Mouse (Mus musculus): ENCODE measurements around the gene Mlh3. TPM values are rescaled to one million over a fixed set of nuclear protein-coding genes. Genes with fewer than 3 reads are reported as not detected.
A peak's percentile ranks its signal among the peaks of the same experiment; 100 is the strongest.

Mlh3 gene
- polyA plus RNA-seq, 1 experiment from 2014 or later: 9.5 TPM

DNA sequence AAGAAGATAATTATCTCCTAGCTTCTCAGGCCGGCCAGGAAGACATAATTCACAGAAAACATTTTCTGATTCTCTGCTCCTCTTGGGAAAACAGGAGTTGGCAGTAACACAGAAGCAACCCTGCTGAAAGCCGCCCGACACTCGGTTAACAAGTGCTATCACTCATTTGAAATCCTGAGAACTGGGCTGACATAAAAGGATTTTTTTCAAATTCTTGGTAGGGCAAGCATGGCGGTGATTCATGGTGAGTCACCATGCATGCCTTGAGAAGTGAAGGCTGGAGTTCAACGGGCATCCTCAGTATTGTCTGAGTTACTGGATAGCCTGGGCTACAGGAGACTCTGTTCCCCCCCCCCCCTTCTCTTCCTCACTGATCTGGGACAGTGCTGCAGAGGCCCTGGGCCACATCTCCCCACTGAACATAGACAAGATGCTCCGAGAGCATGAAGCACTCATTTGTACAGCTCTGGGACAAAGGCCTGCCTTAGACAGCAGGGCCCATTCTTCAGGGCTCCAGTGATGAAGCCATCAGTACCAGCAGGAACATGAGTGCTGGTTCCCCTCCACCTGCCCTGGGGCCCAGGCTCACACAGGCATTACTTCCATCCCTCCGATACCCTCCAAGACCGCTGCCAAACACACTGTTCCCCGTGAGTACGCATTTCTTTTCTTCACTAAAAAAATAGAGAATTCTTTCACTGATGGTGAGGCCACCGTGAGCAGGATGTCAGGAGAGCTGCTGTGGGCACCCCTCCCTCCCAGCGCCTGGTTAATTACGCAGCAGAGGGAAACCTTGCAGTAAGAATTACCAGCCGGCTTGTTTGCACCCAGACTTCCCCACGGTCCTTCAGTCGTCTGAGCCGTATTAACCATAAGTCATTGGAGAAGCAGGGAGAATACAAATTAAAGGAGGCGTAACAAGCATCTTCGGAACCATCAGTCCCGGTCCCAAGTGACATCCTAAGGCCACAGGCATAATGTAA lies 36.7 kb downstream of the Mlh3 start:
- H3K4me3 ChIP-seq (ENCODE audit: low read depth, low read length): no peak overlapping the region
- no peak for DNase-seq (ENCODE audit: low spot score)
- H3K9ac ChIP-seq (ENCODE audit: low read length): no peak overlapping the region
- ATAC-seq (ENCODE audit: insufficient number of reproducible peaks, low FRiP score, low TSS enrichment, low read depth): no peak
- peaks cover 10% of the 10 kb centered on the region; the same call in 1 of the 2 replicates for H3K4me1 ChIP-seq (ENCODE audit: control insufficient read depth, insufficient read depth, low read length)
- H3K9me3 ChIP-seq (ENCODE audit: control insufficient read depth, low read length): no peaks in the 10 kb centered on the region
- 79% methylated on average over 21 of the region's 21 CpGs for WGBS
- H3K27me3 ChIP-seq (ENCODE audit: control insufficient read depth, insufficient read depth, low read length): no peaks in the 10 kb centered on the region
- H3K4me2 ChIP-seq (ENCODE audit: low read depth, severe bottlenecking): no peak overlapping the region
- H3K27ac ChIP-seq (replicated peaks; ENCODE audit: low read depth, low read length): no peak overlapping the region
- H3K36me3 ChIP-seq (ENCODE audit: control insufficient read depth, insufficient read depth, low read length): no peaks in the 10 kb centered on the region

- 69% methylated on average over 15 of the region's 15 CpGs for WGBS
- no peaks in the 10 kb centered on the region for H3K9me3 ChIP-seq (ENCODE audit: control insufficient read depth, low read length)
- H3K4me2 ChIP-seq (ENCODE audit: low read depth, severe bottlenecking): no peak overlapping the region
- peaks cover 9% of the 10 kb centered on the region for H3K4me1 ChIP-seq (ENCODE audit: control insufficient read depth, insufficient read depth, low read length)
- H3K9ac ChIP-seq (ENCODE audit: low read length): no peak overlapping the region
- H3K27ac ChIP-seq (replicated peaks; ENCODE audit: low read depth, low read length): no peak overlapping the region
- ATAC-seq (ENCODE audit: insufficient number of reproducible peaks, low FRiP score, low TSS enrichment, low read depth) (no peak), DNase-seq (ENCODE audit: low spot score) (no peak)
- H3K27me3 ChIP-seq (ENCODE audit: control insufficient read depth, insufficient read depth, low read length): no peaks in the 10 kb centered on the region
- peaks cover 8% of the 10 kb centered on the region; the same call in 1 of the 2 replicates for H3K36me3 ChIP-seq (ENCODE audit: control insufficient read depth, insufficient read depth, low read length)
- no peak overlapping the region for H3K4me3 ChIP-seq (ENCODE audit: low read depth, low read length)
These were observed 42.4 kb downstream of the Mlh3 start for GRCm38 (mm10) chr12:85227876-85228599.

GRCm38 (mm10) chr12:85227227-85227626 lies 43.2 kb downstream of the Mlh3 start:
- 36% methylated on average over 7 of the region's 7 CpGs for WGBS
- H3K4me1 ChIP-seq (ENCODE audit: control insufficient read depth, insufficient read depth, low read length): peaks cover 9% of the 10 kb centered on the region
- H3K36me3 ChIP-seq (ENCODE audit: control insufficient read depth, insufficient read depth, low read length): peaks cover 9% of the 10 kb centered on the region; the same call in 1 of the 2 replicates
- no peak overlapping the region for H3K9ac ChIP-seq (ENCODE audit: low read length)
- no peak overlapping the region for H3K4me2 ChIP-seq (ENCODE audit: low read depth, severe bottlenecking)
- no peaks in the 10 kb centered on the region for H3K9me3 ChIP-seq (ENCODE audit: control insufficient read depth, low read length)
- no peaks in the 10 kb centered on the region for H3K27me3 ChIP-seq (ENCODE audit: control insufficient read depth, insufficient read depth, low read length)
- ATAC-seq (ENCODE audit: insufficient number of reproducible peaks, low FRiP score, low TSS enrichment, low read depth) (peak; percentile 68; the same call in 1 of the 2 replicates), DNase-seq (ENCODE audit: low spot score) (peak; percentile 49)
- no peak overlapping the region for H3K4me3 ChIP-seq (ENCODE audit: low read depth, low read length)
- H3K27ac ChIP-seq (replicated peaks; ENCODE audit: low read depth, low read length): no peak overlapping the region

DNA sequence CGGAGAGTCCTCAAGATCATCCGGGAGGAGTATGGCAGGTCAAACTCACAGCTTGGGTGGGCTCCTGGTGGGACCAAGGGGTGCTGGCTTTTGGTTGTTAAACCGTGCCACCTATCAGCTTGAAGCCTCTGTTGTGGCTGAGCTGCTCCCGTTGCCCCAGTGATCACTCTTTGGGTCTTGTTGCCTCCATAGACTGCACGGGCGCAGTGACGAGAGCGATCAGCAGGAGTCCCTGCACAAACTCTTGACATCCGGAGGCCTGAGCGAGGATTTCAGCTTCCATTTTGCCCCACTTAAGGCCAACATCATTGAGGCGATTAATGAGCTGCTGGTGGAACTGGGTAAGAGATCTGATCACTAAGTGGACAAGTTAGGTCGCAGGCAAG lies 50.5 kb downstream of the Mlh3 start:
- H3K9ac ChIP-seq (ENCODE audit: low read length): peak overlapping the region; percentile 32
- DNase-seq (ENCODE audit: low spot score) (no peak), ATAC-seq (ENCODE audit: insufficient number of reproducible peaks, low FRiP score, low TSS enrichment, low read depth) (no peak)
- H3K4me3 ChIP-seq (ENCODE audit: low read depth, low read length): peak overlapping the region; percentile 69
- H3K4me2 ChIP-seq (ENCODE audit: low read depth, severe bottlenecking): peak overlapping the region; percentile 76
- peaks cover 9% of the 10 kb centered on the region for H3K4me1 ChIP-seq (ENCODE audit: control insufficient read depth, insufficient read depth, low read length)
- H3K27me3 ChIP-seq (ENCODE audit: control insufficient read depth, insufficient read depth, low read length): no peaks in the 10 kb centered on the region
- H3K27ac ChIP-seq (replicated peaks; ENCODE audit: low read depth, low read length): no peak overlapping the region
- 5% methylated on average over 12 of the region's 12 CpGs for WGBS
- peaks cover 6% of the 10 kb centered on the region; the same call in 1 of the 2 replicates for H3K36me3 ChIP-seq (ENCODE audit: control insufficient read depth, insufficient read depth, low read length)
- H3K9me3 ChIP-seq (ENCODE audit: control insufficient read depth, low read length): no peaks in the 10 kb centered on the region

- Histone ChIP-seq H3K9me3 (ENCODE audit: control insufficient read depth, low read length) (no peaks in the 10 kb centered on the region), H3K4me3 (ENCODE audit: low read depth, low read length) (peak within 1 kb of the TSS; percentile 69)
- peak; percentile 99 for ATAC-seq (ENCODE audit: insufficient number of reproducible peaks, low FRiP score, low TSS enrichment, low read depth)
These were observed 51.0 kb downstream of the Mlh3 start, which contains the start of gene Eif2b2 for GRCm38 (mm10) chr12:85219236-85219904. TSS of gene Eif2b2 (plus strand) at chr12:85219481.

GRCm38 (mm10) chr12:85217733-85218310 lies 52.6 kb downstream of the Mlh3 start:
- no peaks in the 10 kb centered on the region for H3K27me3 ChIP-seq (ENCODE audit: control insufficient read depth, insufficient read depth, low read length)
- H3K9me3 ChIP-seq (ENCODE audit: control insufficient read depth, low read length): no peaks in the 10 kb centered on the region
- WGBS: 87% methylated on average over 2 of the region's 2 CpGs
- no peak overlapping the region for H3K9ac ChIP-seq (ENCODE audit: low read length)
- no peak overlapping the region for H3K4me3 ChIP-seq (ENCODE audit: low read depth, low read length)
- H3K4me1 ChIP-seq (ENCODE audit: control insufficient read depth, insufficient read depth, low read length): peaks cover 9% of the 10 kb centered on the region
- H3K36me3 ChIP-seq (ENCODE audit: control insufficient read depth, insufficient read depth, low read length): peaks cover 2% of the 10 kb centered on the region; the same call in 1 of the 2 replicates
- H3K4me2 ChIP-seq (ENCODE audit: low read depth, severe bottlenecking): no peak overlapping the region
- H3K27ac ChIP-seq (replicated peaks; ENCODE audit: low read depth, low read length): no peak overlapping the region
- no peak for ATAC-seq (ENCODE audit: insufficient number of reproducible peaks, low FRiP score, low TSS enrichment, low read depth)
- DNase-seq (ENCODE audit: low spot score): no peak

More at GRCm38 (mm10) chr12:85219236-85219904, 51.0 kb downstream of the Mlh3 start, which contains the start of gene Eif2b2:
- H3K9ac ChIP-seq (ENCODE audit: low read length): peak within 1 kb of the TSS; percentile 49
- no peaks in the 10 kb centered on the region for H3K27me3 ChIP-seq (ENCODE audit: control insufficient read depth, insufficient read depth, low read length)
- peak within 1 kb of the TSS; percentile 76 for H3K4me2 ChIP-seq (ENCODE audit: low read depth, severe bottlenecking)
- H3K4me1 ChIP-seq (ENCODE audit: control insufficient read depth, insufficient read depth, low read length): peaks cover 9% of the 10 kb centered on the region
- DNase-seq (ENCODE audit: low spot score): peak; percentile 98
- H3K36me3 ChIP-seq (ENCODE audit: control insufficient read depth, insufficient read depth, low read length): peaks cover 6% of the 10 kb centered on the region; the same call in 1 of the 2 replicates
- no peak within 1 kb of the TSS for H3K27ac ChIP-seq (replicated peaks; ENCODE audit: low read depth, low read length)
- WGBS: under 1% methylated on average over 54 of the region's 54 CpGs

GRCm38 (mm10) chr12:85215031-85215430 lies 55.4 kb downstream of the Mlh3 start:
- Histone ChIP-seq H3K27me3 (ENCODE audit: control insufficient read depth, insufficient read depth, low read length) (no peaks in the 10 kb centered on the region), H3K27ac (replicated peaks; ENCODE audit: low read depth, low read length) (no peak overlapping the region), H3K36me3 (ENCODE audit: control insufficient read depth, insufficient read depth, low read length) (no peaks in the 10 kb centered on the region), H3K9me3 (ENCODE audit: control insufficient read depth, low read length) (no peaks in the 10 kb centered on the region), H3K4me2 (ENCODE audit: low read depth, severe bottlenecking) (no peak overlapping the region), H3K4me3 (ENCODE audit: low read depth, low read length) (no peak overlapping the region), H3K4me1 (ENCODE audit: control insufficient read depth, insufficient read depth, low read length) (no peaks in the 10 kb centered on the region; the same call in 1 of the 2 replicates), H3K9ac (ENCODE audit: low read length) (no peak overlapping the region)
- ATAC-seq (ENCODE audit: insufficient number of reproducible peaks, low FRiP score, low TSS enrichment, low read depth): no peak
- DNase-seq (ENCODE audit: low spot score): no peak
- WGBS: 53% methylated on average over 5 of the region's 5 CpGs

Measured in limb, embryonic 11.5 days (tissue).